ENCODE assay signal across 27 mouse cellular contexts in genomic region chr4:63930863-63931262, GRCm38 (mm10).
"Had no signal": no experiment of that assay in that cellular context is flagged by ENCODE, and none has a peak within 500 bp of the region (broad histone marks: within the 10 kb centered on the region; RNA-seq: fewer than 3 reads in every experiment).

No protein-coding gene starts in this region.

- H3K4me1 ChIP-seq: embryonic facial prominence, embryonic 12.5 days; embryonic facial prominence, embryonic 13.5 days; embryonic facial prominence, embryonic 15.5 days; forebrain, embryonic 12.5 days; forebrain, embryonic 13.5 days; forebrain, embryonic 15.5 days had no signal

- H3K9ac ChIP-seq: embryonic facial prominence, embryonic 12.5 days; embryonic facial prominence, embryonic 13.5 days; embryonic facial prominence, embryonic 15.5 days; forebrain, embryonic 12.5 days; forebrain, embryonic 13.5 days; forebrain, embryonic 15.5 days had no signal

- DNase-seq: cerebellum, adult 8-10 months; cerebellum, adult 9-10 months; cerebellum, adult 9-11 months; cerebellum, postnatal 10 days; cerebellum, postnatal 14 days; cerebellum, postnatal 25 days; cerebellum, postnatal 36 days; embryo, embryonic 11 days; gastrocnemius, adult 2 months; gastrocnemius, postnatal 10 days; gastrocnemius, postnatal 14 days; gastrocnemius, postnatal 25 days; gastrocnemius, postnatal 36 days; heart, adult 11 months; heart, adult 18-20 months; heart, adult 2 months had no signal

- H3K4me2 ChIP-seq: embryonic facial prominence, embryonic 12.5 days; embryonic facial prominence, embryonic 13.5 days; embryonic facial prominence, embryonic 15.5 days; forebrain, embryonic 12.5 days; forebrain, embryonic 13.5 days; forebrain, embryonic 15.5 days had no signal

- H3K27ac ChIP-seq: embryonic facial prominence, embryonic 10.5 days; embryonic facial prominence, embryonic 12.5 days; embryonic facial prominence, embryonic 13.5 days; embryonic facial prominence, embryonic 15.5 days; forebrain, embryonic 10.5 days; forebrain, embryonic 12.5 days; forebrain, embryonic 13.5 days; forebrain, embryonic 15.5 days; gastrocnemius, adult 2 months; heart, adult 2 months had no signal

- H3K36me3 ChIP-seq: embryonic facial prominence, embryonic 10.5 days; embryonic facial prominence, embryonic 12.5 days; embryonic facial prominence, embryonic 13.5 days; embryonic facial prominence, embryonic 15.5 days; forebrain, embryonic 10.5 days; forebrain, embryonic 12.5 days; forebrain, embryonic 15.5 days had no signal

- H3K9me3 ChIP-seq: embryonic facial prominence, embryonic 15.5 days; forebrain, embryonic 12.5 days; forebrain, embryonic 13.5 days; forebrain, embryonic 15.5 days had no signal

- ATAC-seq: forebrain, embryonic 13.5 days; forebrain, embryonic 14.5 days; forebrain, embryonic 15.5 days; forebrain, embryonic 16.5 days had no signal

- H3K4me3 ChIP-seq: embryonic facial prominence, embryonic 10.5 days; embryonic facial prominence, embryonic 12.5 days; embryonic facial prominence, embryonic 13.5 days; embryonic facial prominence, embryonic 15.5 days; erythroblast, embryonic 14.5 days; forebrain, embryonic 10.5 days; forebrain, embryonic 12.5 days; forebrain, embryonic 13.5 days; forebrain, embryonic 15.5 days; gastrocnemius, adult 2 months; heart, adult 2 months had no signal

- H3K27me3 ChIP-seq: embryonic facial prominence, embryonic 12.5 days; embryonic facial prominence, embryonic 13.5 days; embryonic facial prominence, embryonic 15.5 days; forebrain, embryonic 12.5 days; forebrain, embryonic 13.5 days; forebrain, embryonic 15.5 days had no signal
